Mouse (Mus musculus) stomach, postnatal 0 days (tissue): ENCODE measurements around the gene Gm572. TPM values are rescaled to one million over a fixed set of nuclear protein-coding genes. Genes with fewer than 3 reads are reported as not detected.

Experiments
- ATAC-seq: fragments of 200-750 bp; cut with Nextera tagmentation; 2 replicates; pipeline ENCODE4 v1.8.0; 2017; ENCODE audit not compliant: low FRiP score, low TSS enrichment
- DNase-seq: peaks from one replicate; pipeline ENCODE4 v3.0.0-alpha.2; 2016; ENCODE audit warnings: low spot score
- H3K27ac ChIP-seq: fragments of 300-500 bp; sonication (generic); replicated peaks from 2 replicates; pipeline ENCODE4 v1.5.1; 2014; ENCODE audit warnings: mild to moderate bottlenecking, control low read depth
- H3K27me3 ChIP-seq: fragments of 300-500 bp; sonication (generic); 2 replicates; pipeline ENCODE4 v1.6.1; 2014; ENCODE audit warnings: low read length; ENCODE audit not compliant: control insufficient read depth, insufficient read depth
- H3K36me3 ChIP-seq: fragments of 300-500 bp; sonication (generic); 2 replicates; pipeline ENCODE4 v1.6.1; 2014; ENCODE audit warnings: low read length, mixed read lengths; ENCODE audit not compliant: control insufficient read depth, insufficient read depth
- H3K4me1 ChIP-seq: fragments of 300-500 bp; sonication (generic); replicated peaks from 2 replicates; pipeline ENCODE4 v1.6.1; 2014; ENCODE audit warnings: antibody characterized with exemption; ENCODE audit not compliant: control insufficient read depth, insufficient read depth
- H3K4me2 ChIP-seq: fragments of 300-500 bp; sonication (generic); replicated peaks from 2 replicates; pipeline ENCODE4 v1.6.1; 2014; ENCODE audit warnings: low read depth, mild to moderate bottlenecking, control low read depth, moderate library complexity
- H3K4me3 ChIP-seq: fragments of 300-500 bp; sonication (generic); 2 replicates; pipeline ENCODE4 v1.5.1; 2014; ENCODE audit warnings: low read depth, low read length, control low read depth
- H3K9ac ChIP-seq: fragments of 300-500 bp; sonication (generic); 2 replicates; pipeline ENCODE4 v1.6.1; 2014; ENCODE audit warnings: mild to moderate bottlenecking, low read length, control low read depth, mixed read lengths
- H3K9me3 ChIP-seq: fragments of 300-500 bp; sonication (generic); 2 replicates; pipeline ENCODE4 v1.6.1; 2016; ENCODE audit warnings: low read length; ENCODE audit not compliant: control insufficient read depth
- CTCF ChIP-seq: IDR thresholded peaks from 2 replicates; pipeline ENCODE4 v1.5.1; 2016; ENCODE audit warnings: antibody characterized with exemption, low read depth, mild to moderate bottlenecking, moderate library complexity
- EP300 ChIP-seq: optimal IDR thresholded peaks from 2 replicates; pipeline ENCODE3; 2016; ENCODE audit warnings: antibody characterized with exemption
- WGBS: fragments of 180-500 bp; shearing (Covaris S2); extraction: QIAGEN DNeasy Blood & Tissue Kit; methylation state at CpG from one replicate; pipeline ENCODE4 v1.1.7; 2014; 5-methylcytosine and 5-hydroxymethylcytosine counted together
- polyA plus RNA-seq: library from polyadenylated mRNA; unstranded; fragments of >200 nt; fragmentation: Nextera tagmentation; extraction: Ambion mirVana; gene quantifications from 2 replicates; pipeline ENCODE4 v1.2.1, GENCODE M21; 2015

Gene Gm572
- polyA plus RNA-seq, 1 experiment from 2014 or later: 0.16 TPM

DNA sequence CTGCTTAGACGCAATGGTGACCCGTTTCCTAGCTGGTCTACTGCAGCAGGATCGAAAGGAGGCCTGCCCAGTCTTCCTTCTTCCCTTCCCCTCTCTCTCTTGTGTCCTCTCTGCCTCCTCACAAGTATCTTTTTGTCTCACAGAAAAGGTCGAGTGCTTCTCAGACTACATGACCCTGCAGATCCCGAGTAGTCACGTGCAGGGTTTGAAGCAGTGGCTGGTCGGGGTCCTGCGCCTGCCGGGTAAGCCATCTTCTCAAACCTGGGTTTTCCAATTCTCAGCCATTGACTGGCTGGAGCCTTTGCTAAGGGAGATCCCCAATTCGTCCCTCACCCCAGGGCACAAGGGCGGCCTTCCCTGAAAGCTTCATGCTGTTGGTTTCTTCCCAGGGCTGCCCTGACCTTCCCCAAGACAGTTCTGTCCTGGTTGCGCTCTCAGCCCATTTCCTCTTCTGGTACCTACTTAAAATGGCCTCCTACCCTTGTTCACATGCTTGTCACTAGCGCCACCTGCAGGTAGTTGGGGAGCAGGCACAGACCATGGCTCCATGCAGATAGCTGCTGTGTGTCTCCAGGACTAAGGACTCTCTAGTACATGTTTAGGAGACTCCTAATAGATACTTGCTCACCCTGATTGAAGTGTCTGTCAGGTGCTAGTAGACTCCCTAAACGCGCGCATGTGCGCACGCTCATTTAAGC, 11.7 kb downstream of the Gm572 start:
- ATAC-seq (0 out of 2 replicates have a peak, but pooled peaks have one; percentile 38), DNase-seq (peak; percentile 53)
- H3K4me3 ChIP-seq: no peak overlapping the region
- TF ChIP-seq EP300 (no peak), CTCF (peak; percentile 72)
- 87% methylated on average over 18 of the region's 18 CpGs for WGBS
- no peaks in the 10 kb centered on the region for H3K27me3 ChIP-seq
- no peaks in the 10 kb centered on the region for H3K9me3 ChIP-seq
- no peak overlapping the region for H3K4me2 ChIP-seq
- H3K4me1 ChIP-seq: no peaks in the 10 kb centered on the region
- H3K36me3 ChIP-seq: no peaks in the 10 kb centered on the region
- no peak overlapping the region for H3K9ac ChIP-seq
- no peak overlapping the region for H3K27ac ChIP-seq

DNA sequence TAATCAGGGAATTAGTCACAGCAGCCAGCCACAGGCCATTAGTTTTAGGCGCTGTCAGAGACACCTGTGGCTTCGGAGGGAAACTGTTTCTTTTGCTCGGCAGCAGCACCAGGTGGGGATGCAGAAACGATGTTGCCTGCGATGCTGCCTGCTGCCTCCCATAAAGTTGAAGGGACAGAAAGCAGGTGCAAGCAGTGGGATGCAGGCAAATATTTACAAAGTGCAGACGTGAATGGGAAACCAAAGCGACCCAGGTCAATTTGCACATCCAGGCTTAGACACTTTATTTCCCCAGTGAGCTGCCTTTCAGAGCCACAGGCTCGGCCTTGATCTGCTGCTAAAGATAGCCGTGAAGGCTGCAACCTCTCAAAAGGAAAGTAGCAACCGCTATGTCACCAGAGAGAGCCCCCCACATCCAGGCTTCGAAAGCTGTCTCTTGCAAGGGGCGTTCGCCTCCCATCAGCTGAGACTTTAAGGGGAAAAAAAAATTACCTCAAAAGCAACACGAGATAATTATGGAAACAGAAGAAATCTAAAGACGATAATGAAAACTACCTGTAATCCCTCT, 13.7 kb downstream of the Gm572 start:
- H3K27ac ChIP-seq: no peak overlapping the region
- TF ChIP-seq EP300 (no peak), CTCF (no peak)
- DNase-seq: no peak
- no peak for ATAC-seq
- WGBS: 13% methylated on average over 15 of the region's 15 CpGs
- no peaks in the 10 kb centered on the region for H3K9me3 ChIP-seq
- H3K27me3 ChIP-seq: no peaks in the 10 kb centered on the region
- 0 out of 2 replicates have a peak overlapping the region, but pooled peaks have one; percentile 4 for H3K4me3 ChIP-seq
- H3K9ac ChIP-seq: no peak overlapping the region
- H3K4me1 ChIP-seq: no peaks in the 10 kb centered on the region
- H3K36me3 ChIP-seq: no peaks in the 10 kb centered on the region
- no peak overlapping the region for H3K4me2 ChIP-seq

DNA sequence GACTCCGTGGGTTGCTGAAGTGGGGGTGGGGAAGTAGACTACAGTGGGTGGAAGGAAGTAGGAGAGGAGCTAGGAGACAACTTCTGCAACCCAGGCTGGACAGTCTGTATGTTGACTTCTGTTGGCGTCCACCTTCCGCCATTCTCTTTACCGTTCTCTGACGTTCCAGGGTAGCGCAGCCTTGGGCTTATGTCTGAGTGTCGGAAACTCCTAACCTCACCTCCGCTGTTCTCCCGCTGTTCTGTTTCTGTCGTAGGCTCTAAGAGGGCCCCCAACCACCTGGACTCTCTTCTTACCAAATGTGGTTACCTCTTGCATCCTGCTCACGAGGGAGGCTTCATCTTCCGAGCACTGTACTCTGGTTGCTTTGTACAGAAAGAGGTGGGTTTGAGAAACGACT, 14.7 kb downstream of the Gm572 start:
- WGBS: 79% methylated on average over 13 of the region's 13 CpGs
- Histone ChIP-seq H3K9ac (no peak overlapping the region), H3K4me2 (no peak overlapping the region), H3K36me3 (no peaks in the 10 kb centered on the region), H3K27me3 (no peaks in the 10 kb centered on the region), H3K4me3 (no peak overlapping the region), H3K9me3 (no peaks in the 10 kb centered on the region), H3K4me1 (no peaks in the 10 kb centered on the region), H3K27ac (no peak overlapping the region)
- no peak for TF ChIP-seq CTCF
- TF ChIP-seq EP300: no peak
- no peak for ATAC-seq
- DNase-seq: no peak

DNA sequence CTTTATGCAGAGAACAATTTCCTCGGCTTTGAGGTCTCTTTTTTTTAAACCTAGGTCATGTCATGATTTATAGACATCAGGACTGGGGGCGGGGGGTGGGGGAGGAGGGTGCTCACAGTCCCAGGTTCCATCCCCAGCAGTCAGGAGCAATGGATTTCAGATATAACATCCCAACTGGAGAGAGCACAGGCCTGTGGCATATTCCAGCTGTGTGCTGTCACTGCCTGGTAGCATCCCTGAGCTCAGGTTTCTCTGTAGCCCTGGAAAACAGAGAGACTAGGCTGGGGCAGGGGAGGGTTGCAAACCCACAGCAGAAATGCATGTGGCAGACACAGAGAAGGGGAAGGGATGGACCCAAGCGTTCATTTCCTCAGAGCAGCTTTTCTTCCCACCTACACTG, 17.1 kb downstream of the Gm572 start:
- Histone ChIP-seq H3K9ac (no peak overlapping the region), H3K4me2 (no peak overlapping the region), H3K4me3 (no peak overlapping the region), H3K27me3 (no peaks in the 10 kb centered on the region), H3K9me3 (no peaks in the 10 kb centered on the region), H3K27ac (no peak overlapping the region), H3K4me1 (no peaks in the 10 kb centered on the region), H3K36me3 (no peaks in the 10 kb centered on the region)
- ATAC-seq: no peak
- TF ChIP-seq EP300 (no peak), CTCF (no peak)
- DNase-seq: no peak
- WGBS: 35% methylated on average over 3 of the region's 3 CpGs

DNA sequence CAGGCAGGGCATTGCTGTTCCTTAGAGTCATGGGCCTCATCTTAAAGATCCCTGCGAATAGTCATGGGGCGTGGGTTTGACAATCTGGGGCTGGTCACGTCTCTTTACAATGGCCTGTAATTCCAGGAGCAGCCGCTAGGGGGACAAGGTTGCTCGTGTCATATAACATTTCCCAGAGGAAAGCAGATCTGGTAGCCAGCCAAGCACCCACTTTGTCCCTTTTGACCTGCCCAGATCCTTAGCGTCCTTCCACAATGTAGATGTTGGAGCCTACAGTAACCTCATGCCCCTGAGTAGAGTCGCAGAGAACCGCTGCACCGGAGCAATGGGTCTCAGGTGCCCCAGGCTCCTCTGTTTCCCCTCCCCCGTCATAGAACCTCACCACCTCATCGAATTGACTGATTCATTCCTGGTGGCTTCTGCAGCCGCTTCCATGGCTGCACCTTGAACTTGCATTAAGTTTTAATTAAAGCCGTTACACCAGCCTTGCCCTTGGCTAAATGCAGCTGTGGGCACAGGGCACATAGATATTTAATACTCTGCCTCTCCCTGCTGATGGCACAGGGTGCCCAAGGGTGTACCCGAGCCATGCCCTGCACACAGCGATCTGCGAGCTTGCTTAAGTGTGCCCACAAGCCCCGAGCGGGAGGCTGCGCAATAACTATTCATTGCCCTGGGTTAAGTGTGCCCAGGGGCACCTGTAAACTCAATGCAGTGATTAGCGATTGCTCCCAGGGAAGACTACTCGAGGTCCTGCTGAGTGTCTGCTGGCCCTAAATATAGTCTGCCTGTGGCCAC, 19.2 kb downstream of the Gm572 start:
- H3K9ac ChIP-seq: no peak overlapping the region
- H3K36me3 ChIP-seq: no peaks in the 10 kb centered on the region
- no peak for TF ChIP-seq EP300
- TF ChIP-seq CTCF: peak; percentile 85
- H3K4me1 ChIP-seq: no peaks in the 10 kb centered on the region
- no peak overlapping the region for H3K4me2 ChIP-seq
- ATAC-seq (peak; percentile 8; the same call in 1 of the 2 replicates), DNase-seq (peak; percentile 80)
- H3K9me3 ChIP-seq: no peaks in the 10 kb centered on the region
- H3K4me3 ChIP-seq: no peak overlapping the region
- no peaks in the 10 kb centered on the region for H3K27me3 ChIP-seq
- H3K27ac ChIP-seq: no peak overlapping the region
- 38% methylated on average over 21 of the region's 21 CpGs for WGBS
